Mouse (Mus musculus): ENCODE measurements around the gene Slc35b2. TPM values are rescaled to one million over a fixed set of nuclear protein-coding genes. Genes with fewer than 3 reads are reported as not detected.
A peak's percentile ranks its signal among the peaks of the same experiment; 100 is the strongest.

Slc35b2 gene
- polyA plus RNA-seq, 2 experiments from 2014 or later = 27.6 to 39.0 TPM

- ATAC-seq = no peak
These were observed 1.4 kb downstream of the Slc35b2 start for GRCm38 (mm10) chr17:45565103-45565502.

- no peak for ATAC-seq
These were observed 2.3 kb downstream of the Slc35b2 start for GRCm38 (mm10) chr17:45566031-45566359.

GRCm38 (mm10) chr17:45566360-45567161 is 2.9 kb downstream of the Slc35b2 start:
- ATAC-seq = no peak

- peak; percentile 1 for ATAC-seq
These were observed 3.5 kb downstream of the Slc35b2 start for GRCm38 (mm10) chr17:45567162-45567601.

DNA sequence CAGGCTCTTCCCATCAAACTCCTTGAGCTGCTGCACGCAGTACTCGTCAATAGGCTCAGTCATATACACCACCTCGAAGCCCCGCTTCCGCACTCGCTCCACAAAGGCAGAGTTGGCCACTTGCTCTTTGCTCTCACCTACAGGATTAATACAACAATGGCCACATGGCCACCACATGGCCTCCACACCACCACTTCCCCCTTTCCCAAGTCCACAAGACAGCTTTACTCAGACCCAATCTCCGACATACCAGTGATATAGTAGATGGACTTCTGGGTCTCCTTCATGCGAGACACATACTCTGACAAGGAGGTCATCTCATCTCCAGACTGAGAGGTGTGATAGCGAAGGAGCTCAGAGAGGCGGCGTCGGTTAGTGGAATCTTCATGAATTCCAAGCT is 5.3 kb downstream of the Slc35b2 start:
- no peak for ATAC-seq

GRCm38 (mm10) chr17:45569999-45570398 is 6.3 kb downstream of the Slc35b2 start:
- no peak for ATAC-seq

DNA sequence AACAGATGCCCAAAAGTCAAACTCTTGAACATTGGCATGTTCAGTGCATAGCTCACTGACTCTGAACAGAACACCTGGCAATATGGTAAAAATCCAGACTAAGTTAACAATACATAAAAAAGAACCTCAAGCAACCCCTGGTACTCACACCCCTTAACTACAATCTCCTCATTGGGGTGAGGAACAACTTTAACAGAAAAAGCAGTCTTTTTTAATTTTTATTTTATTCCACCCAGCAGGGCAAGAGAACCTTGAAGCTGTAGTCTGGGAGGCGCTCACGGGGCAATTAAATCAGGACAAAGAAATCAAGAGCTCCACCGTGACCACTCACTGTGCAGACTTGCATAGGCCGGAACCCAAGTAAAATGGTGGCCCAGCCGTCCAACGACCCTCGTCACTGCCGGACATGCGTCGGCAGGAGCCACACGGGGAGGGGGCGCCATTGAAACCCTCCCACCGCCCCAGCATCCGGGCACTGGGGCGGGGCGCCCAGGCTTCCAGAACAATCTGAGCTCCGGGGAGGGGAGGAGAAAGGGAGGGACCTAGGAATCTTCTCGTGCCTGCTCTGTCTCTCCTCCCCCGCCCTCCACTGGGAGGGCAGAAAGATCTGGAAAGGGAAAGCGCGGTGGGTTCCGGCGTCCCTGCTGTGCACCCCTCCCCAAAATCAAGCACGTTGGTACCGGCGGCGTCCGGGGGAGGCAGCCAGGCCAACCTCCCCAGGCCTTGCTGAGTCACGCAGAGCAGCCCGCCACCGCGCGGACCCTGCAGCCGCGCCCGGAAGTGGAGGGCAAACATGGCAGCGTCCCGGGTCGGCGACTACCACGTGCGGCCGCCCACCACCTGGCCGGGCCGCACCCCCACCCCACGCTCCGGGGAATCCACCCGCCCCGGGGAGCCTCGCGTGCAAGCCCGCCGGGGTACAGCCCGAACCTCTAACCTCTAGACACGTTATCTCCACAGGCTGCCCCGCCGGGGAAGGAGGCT is 8.7 kb downstream of the Slc35b2 start:
- ATAC-seq = peak; percentile 37

GRCm38 (mm10) chr17:45573087-45573779 is 9.6 kb downstream of the Slc35b2 start, which contains the start of gene Hsp90ab1:
TSS of gene Hsp90ab1 (minus strand) at chr17:45573271.
- peak; percentile 61 for ATAC-seq

DNA sequence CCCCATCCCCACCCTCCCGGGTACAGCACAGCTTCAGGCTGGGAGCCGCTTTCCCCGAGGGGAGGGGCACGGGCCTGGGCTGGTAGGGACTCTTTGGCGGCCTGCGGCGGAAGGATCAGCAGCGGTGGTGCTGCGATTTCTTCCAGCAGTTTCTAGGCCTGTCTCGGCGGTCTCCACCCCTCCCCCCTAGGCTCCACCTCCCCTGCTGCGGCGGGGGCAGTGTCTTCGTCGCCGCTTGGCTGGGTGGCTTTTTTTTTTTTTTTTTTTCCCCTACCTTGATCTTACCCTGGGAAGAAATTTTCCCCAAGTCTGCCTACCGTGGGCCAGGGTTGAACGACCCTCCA is 10.1 kb downstream of the Slc35b2 start:
- peak; percentile 37 for ATAC-seq

- ATAC-seq = peak; percentile 53
These were observed 10.6 kb downstream of the Slc35b2 start for GRCm38 (mm10) chr17:45574129-45574761.

DNA sequence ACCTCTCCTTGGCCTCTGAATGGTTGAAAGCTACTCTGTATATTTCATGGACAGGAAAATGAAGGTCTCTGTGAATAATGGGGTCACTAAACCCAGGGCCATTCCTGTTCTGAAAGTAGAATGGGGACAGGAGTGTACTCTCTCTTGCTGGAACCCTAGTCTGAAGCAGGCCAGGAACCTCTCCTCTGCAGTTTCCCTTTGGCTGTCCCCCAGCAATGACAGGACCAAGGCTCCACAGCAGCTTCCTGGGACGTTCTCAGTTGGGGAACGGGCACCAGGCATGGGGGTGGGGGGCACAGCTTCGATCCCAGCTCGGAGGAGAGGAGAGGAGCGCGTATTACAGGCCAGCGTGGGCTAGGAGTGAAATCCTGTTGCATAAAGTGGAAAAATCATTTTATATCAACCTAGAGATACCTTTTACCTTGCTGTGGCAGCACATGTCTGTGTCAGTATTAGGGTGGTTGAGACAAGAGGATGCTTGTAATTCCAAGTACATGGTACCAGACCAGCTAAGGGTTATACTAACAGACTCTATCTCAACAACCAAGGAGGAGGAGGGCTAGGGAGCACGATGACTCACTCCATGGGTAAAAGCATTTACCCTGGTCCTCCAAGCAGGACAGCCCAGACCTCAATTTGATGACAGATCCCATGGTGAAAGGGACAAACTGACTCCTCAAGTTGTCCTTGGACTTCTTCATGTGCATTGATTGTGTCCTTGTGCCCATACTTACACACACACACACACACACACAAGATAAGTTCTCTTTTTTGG is 11.6 kb downstream of the Slc35b2 start:
- ATAC-seq = no peak

DNA sequence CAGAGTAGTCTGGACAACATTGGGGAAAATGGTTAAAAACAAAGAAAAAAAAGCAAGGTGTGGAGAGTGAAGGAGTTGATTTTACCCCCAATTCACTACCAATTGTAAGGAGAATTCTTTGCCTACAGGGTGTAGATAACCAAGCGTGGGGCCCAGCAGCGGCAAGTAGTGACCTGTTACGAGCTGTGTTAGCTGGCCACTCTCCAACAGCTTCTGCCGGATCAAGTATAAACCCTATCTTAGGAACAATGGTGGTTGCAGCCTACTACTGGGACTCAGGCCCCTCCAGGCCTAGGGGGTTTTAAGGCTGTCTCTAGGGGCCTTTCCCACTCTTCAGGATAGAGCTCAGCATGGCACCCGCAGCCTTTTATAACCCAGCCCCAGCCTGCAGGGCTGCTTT is 14.6 kb downstream of the Slc35b2 start:
- ATAC-seq = no peak

- ATAC-seq = no peak
These were observed 15.2 kb downstream of the Slc35b2 start for GRCm38 (mm10) chr17:45578843-45579242.

DNA sequence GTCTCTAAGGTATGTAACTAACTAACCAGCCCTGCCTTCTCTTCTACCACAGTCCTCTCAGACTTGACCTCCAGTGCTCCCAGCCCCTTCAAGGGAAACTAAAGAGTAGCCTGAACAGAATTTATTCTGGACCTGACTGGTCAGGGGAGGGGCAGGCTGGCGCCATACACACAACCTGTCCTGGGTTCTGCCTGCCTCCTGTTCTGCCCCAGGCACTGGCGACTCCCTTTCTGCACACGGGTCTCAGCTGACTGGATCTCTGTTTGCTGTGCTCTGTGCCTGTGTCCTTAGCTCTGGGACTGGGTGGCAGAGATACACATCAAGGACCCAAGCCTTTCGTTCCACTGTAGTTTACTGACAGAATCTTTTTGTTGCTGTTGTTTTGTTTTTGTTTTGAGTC is 15.9 kb downstream of the Slc35b2 start:
- ATAC-seq = no peak

- ATAC-seq = peak; percentile 30
These were observed 17.3 kb downstream of the Slc35b2 start for GRCm38 (mm10) chr17:45580958-45581477.

DNA sequence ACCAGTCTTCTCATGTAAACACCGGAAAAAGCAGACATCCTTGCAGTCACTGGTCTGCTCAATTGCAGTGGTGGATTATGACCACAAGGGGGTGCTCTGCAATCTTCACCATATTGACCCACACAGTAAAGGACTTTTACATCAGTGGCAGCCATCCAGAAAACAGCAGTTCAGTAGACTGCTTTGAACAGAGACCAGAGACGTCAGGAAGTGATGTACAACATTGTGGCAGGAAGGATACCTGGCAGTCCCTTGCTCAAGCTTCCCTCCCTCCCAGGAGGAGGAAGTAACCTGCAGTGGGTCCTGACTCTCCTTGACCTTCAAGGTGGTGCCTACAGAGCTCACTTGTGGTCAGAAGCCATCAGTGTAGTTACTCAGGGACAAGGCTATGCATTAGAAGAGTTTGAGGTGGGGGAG is 17.9 kb downstream of the Slc35b2 start:
- peak; percentile 82 for ATAC-seq

GRCm38 (mm10) chr17:45582188-45582587 is 18.5 kb downstream of the Slc35b2 start:
- no peak for ATAC-seq

DNA sequence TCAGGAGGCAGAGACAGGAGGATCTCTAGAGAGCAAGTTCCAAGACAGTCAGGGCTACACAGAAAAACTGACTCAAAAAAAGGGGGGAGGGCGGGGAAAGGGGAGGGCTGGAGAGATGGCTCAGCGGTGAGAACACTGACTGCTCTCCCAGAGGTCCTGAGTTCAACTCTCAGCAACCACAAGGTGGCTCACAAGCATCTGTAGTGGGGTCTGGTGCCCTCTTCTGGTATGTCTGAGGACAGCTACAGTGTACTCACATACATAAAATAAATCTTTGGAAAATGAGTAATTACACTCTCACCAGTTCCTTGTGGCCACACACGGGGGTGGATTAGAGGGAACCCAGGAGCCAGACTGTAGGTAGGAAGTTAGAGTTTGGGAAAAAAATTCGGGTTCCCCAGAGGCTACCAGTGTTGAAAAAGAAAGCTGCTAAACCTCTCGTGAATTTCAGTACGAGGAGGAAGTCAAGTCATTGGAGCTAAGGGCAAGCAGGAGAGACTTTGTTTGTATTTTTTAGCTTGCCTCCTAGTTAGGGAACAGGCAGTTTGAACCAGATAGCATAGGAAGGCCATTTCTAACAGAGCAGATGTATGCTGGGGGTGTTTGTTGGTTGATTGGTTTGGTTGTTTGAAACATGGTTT is 19.2 kb downstream of the Slc35b2 start:
- peak; percentile 26 for ATAC-seq

GRCm38 (mm10) chr17:45584096-45584896 is 20.6 kb downstream of the Slc35b2 start:
- no peak for ATAC-seq
